Mouse (Mus musculus) forelimb bud, embryonic 11.5 days (tissue): ENCODE measurements around the gene Uqcc1.
A peak's percentile ranks its signal among the peaks of the same experiment; 100 is the strongest.
"Not testable (repeated sequence)": the region's sequence is repeated elsewhere in the genome, so short reads cannot be mapped to it uniquely, and the experiment has no call there.

Experiments
- DNase-seq: peaks from one replicate; pipeline ENCODE4 v3.0.0-alpha.2; 2012; ENCODE audit warnings: low read depth, low spot score

The Uqcc1 gene

GRCm38 (mm10) chr2:155939897-155940529 lies 9.9 kb upstream of the Uqcc1 start:
- no peak for DNase-seq

DNA sequence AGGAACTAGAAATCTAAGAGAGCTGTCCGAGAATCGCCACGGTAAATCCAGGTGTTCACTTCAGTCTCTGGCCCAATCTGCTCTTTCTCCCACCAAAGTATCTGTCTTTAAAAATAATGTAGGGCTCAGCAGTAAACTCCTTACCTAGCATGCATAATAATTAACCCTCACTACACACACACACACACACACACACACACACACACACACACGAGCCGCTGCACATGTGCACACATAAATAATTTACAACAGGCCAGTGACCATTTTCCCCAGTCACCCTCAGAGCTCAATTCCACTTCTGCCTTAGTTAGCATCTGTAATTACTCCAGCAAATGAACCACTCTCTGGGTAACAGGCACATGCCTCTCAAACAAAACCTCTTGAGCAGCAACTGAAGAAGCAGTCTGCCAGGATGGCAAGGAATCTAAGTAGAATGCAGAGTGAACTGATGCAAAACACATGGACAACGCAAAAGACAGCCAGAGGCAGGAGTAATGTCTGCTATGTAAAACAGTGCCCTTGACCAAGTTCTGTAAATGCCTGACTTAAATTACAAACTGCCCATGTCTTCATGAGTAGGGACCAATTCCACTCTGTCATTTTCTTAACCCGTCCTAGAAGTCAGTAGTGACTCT lies 1.3 kb downstream of the Uqcc1 start:
- no peak for DNase-seq

DNA sequence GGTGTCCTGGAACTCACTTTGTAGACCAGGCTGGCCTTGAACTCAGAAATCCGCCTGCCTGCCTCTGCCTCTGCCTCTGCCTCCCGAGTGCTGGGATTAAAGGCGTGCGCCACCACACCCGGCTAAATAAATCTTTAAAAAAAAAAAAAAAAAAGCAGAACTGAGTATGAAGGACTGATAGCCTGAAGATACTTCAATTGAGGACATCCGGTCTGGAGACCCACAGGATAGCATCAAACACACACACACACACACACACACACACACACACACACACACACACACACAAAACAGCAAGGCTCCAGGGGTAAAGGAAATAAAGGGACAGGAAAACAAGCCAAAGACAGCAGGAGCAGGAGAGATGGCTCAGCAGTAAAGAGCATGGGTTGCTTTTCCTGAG lies 4.9 kb downstream of the Uqcc1 start:
- not testable (repeated sequence) for DNase-seq

DNA sequence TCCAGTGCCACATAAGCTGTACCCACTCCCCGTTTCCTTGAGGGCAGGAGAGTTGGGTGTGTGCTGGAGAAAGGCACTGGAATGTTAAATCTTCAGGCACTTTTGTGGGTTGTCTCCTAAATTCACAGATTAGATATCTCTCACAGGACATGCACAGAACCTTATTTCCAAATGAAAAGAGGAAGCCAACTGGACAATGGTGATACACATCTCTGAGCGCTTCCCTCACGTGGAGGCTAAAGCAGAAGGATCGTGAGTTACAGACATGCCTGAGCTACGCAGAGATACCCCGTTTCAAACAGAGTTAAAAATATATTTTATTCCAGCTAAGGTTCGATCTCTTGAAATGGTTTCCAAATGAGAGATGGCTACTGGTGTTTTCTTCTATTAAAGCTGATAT lies 7.0 kb downstream of the Uqcc1 start:
- DNase-seq, result no peak

DNA sequence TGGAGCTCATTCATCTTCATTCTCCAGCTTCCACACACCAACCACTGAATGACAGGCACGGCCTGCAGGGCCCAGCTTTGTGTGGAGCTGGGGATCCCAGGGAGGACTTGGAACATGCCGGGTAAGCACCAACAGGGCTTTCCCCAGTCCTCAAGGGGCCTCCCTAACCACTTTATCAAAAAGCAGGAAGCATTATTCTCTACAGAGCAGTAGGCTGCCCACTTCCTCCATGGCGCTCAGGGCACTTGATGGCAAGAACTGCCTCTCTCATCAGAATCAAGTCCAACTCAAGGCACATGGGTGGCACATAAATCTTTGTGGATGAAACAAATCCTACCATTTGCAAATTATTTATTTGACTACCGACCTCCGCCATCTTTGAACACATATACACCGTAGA lies 15.4 kb downstream of the Uqcc1 start:
- no peak for DNase-seq

- DNase-seq, result no peak
Measured at GRCm38 (mm10) chr2:155903632-155904008, 26.5 kb downstream of the Uqcc1 start.

- no peak for DNase-seq
Measured at GRCm38 (mm10) chr2:155902989-155903631, 27.0 kb downstream of the Uqcc1 start.

DNA sequence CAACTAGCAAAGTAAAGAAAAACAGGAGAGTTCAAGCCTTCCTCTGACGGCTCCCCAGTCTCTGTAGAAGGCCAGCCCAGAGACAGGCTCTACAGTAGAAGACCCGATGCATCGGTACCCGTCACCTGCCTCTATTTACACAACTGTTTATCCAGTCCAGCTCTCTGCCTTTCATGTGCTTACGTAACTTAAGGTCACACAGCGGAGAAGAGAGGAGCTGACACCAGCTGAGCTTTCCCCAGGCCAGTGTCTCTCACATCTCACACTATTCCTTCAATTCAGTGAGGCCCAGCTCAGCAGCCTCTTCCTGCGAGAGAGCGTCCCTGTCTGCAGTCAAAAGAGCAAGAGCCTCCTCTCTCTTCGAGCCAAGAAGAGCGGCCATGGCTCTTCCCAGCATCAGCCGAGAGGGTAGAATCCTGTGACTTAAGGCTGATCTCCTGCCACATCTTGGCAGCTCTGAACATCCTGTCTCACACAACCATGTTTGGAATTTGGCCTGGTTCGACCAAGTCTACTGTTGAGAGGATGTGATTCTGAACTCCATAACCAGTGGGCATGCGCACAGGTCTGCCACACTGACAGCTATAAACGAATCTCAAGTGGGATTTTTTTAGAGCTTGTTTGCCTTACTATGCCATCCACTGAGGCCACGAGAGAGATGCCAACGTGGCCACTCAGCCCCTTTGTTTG lies 34.9 kb downstream of the Uqcc1 start:
- no peak for DNase-seq

DNA sequence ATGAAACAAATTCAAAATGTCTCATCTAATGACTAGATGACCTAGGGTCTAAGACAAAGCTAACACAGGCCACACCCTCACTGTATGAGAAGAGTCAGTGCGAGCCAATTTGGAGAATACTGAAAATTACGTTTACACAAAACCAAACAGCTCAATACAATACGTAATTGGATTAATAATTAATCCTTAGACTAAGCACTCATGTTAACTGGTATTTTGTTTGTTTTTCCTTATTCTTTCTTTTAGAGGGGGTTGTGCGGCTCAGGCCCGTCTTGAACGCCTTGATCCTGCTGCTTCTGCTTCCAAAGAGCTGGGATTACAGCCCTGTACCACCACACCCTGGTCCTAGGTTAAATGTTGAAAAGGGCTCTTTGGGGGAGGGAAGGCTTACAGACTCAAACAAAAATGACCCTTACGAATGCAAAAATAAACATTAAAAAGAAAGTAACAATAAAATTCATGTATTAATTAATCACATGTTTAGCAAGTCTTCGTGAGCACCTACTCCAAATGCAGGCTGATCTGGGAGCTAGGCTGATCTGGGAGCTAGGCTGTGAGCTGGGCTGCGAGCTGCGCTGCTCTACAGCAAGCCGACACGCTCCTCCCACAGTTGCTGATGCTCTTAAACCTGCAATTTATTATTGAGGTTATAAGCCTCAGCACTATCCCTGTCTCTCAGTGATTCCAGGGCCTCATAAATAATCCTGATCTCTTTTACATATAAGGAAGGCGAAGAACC lies 35.6 kb downstream of the Uqcc1 start:
- DNase-seq, result no peak

DNA sequence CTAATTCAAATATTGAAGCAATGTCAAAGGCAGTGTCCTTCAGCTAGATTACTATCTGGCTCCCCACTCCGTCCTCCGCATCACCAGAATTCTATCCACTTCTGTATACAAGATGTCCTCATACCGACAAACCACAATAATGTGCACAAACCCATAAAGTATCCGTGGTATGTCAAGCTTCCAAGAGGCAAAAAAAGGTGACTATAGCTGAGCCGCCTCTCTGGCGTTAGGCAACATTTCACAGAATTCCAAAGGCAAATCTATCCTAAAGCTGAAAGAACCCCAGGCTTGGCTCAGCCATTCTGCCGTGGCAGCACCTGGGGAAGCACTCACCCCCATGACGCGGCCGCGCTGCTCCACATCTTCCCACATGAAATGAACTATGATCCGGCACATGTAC lies 43.3 kb downstream of the Uqcc1 start:
- DNase-seq, result no peak

DNA sequence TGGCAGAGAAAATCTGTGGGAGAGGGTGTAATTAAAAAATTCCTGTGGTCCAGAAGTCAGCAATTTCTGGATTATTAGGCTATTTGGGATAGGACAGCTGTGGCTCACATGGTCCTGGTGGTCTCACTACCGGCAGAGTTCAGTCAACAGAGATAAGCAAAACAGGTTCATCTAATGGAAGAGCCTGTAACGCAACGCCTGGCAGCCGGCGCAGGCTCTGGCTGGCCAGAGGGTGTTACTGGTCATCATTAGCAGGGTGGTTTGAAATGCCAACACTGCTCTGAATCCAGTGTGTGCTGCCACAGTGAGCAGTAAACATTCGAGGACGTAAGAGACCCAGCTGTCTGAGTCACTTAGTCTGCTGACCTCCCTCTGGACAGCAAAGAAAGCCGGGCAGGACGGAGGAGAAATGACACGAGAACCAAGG lies 44.8 kb downstream of the Uqcc1 start:
- DNase-seq, result no peak

GRCm38 (mm10) chr2:155882087-155882486 lies 48.0 kb downstream of the Uqcc1 start:
- no peak for DNase-seq

- no peak for DNase-seq
Measured at GRCm38 (mm10) chr2:155878964-155879876, 50.9 kb downstream of the Uqcc1 start.

DNA sequence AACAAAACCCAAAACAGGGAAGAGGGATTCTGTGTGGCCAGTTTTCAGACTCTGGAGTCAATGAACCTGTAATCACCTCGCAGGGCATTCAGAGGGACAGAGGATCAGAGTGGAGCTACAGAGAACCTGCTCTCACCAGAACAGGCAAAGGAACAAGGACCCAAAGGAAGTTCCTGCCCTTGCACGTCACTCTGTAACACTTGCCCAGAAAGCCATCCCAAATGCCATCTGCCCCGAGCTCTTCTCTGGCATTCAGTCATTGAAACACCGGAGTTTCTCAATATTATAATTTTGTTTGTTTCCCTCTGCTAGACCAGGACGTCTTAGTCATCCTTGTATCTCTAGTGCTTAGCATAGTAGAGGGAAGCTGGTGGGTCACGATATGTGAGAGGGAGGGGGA lies 56.5 kb downstream of the Uqcc1 start:
- no peak for DNase-seq

DNA sequence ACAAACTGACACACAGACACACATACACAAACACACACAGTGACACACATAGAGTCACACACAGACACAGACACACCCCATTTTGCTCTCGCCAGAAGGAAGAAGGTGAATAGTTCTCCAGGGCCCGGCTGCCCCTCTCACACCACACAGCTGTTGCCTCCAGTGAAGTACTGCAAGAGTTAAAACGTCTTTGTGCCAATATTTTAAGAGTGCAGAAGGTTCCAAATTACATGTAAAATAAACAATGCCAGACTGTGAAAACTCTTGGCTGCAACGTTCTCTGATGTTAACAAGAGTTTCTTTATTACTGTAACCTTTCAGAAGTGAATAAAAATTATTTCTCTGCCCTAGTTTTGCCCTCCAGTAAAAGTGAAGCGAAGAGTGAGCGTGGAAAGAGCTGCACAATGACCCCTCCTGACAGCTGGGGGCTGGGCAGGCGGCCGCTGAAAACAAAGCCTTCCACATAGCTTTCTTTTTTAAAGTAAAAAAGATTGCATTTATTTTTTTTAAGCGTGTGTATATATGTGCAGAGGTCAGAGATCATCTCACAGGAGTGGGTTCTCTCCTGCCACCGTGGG lies 57.1 kb downstream of the Uqcc1 start:
- no peak for DNase-seq

DNA sequence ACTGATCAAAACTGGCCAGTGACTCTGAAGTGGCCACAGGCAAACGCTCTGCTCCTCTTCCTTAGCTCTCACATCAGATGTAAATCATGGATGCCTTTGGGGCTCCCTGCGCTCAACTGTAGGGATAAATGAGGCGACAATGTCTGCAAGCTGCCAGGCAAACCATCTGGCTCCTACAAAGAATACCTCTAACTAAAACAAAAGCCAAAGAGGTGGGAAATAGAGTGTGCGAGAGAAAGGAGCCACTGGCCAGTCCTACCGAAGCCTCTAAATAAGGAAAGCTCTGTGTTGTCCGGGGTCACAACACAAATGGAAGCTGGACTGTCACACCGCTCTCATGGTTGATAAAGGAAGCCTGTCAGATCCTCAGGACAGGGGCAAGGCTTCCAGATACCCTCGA lies 57.6 kb downstream of the Uqcc1 start:
- no peak for DNase-seq

DNA sequence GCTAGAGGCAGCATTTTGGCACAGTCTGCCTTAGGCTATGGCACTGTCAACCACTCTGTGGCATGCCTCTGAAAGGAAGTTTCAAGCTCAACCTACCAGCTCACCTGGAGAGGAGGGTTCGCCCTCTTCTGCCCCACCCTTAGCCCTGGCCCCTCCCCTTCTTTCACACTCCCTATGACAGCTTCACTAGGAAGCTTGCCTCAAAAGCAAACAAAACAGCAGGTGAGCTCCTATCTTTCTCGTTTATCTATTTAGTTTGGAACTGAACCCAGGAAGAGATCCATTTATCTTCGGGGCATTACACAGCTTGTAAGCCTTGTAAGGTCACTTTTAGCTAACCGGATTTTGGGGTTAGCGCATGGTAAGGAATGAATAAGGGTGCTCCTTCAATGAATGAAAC lies 60.3 kb downstream of the Uqcc1 start:
- DNase-seq, result no peak

DNA sequence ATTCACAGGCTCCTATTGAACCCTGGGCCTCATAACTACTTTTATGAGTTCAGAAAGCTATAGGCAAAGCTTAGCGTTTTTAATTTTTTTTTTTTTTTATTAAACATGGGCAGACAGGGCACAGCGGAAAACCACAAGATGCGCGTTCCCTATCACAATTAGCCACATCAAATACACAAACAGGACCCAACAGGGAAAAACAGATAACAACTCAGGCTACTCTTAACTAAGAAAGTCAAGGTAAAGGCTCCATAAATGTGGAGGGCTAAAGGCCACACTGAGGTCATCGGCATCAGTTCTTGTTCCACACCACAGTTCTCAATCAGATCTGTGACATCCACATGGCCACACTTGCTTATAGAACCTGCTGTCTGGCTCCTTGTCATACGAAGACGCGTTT lies 61.8 kb downstream of the Uqcc1 start:
- DNase-seq, result no peak

- DNase-seq, result peak; percentile 80
Measured at GRCm38 (mm10) chr2:155863301-155863867, 66.7 kb downstream of the Uqcc1 start.
